Mouse (Mus musculus): ENCODE measurements around the gene Vezt. TPM values are rescaled to one million over a fixed set of nuclear protein-coding genes. Genes with fewer than 3 reads are reported as not detected.

Gene Vezt
- polyA plus RNA-seq, 1 experiment from 2014 or later = 29.3 TPM

GRCm38 (mm10) chr10:93913525-93913924 is 122.1 kb downstream of the Vezt start:
- H3K4me2 ChIP-seq = no peak overlapping the region
- H3K27me3 ChIP-seq (ENCODE audit: insufficient read depth, low read length) = no peaks in the 10 kb centered on the region
- H3K27ac ChIP-seq (ENCODE audit: low read depth) = no peak overlapping the region
- no peaks in the 10 kb centered on the region for H3K9me3 ChIP-seq (ENCODE audit: low read depth, low read length)
- no peaks in the 10 kb centered on the region for H3K4me1 ChIP-seq (ENCODE audit: insufficient read depth)
- no peak for TF ChIP-seq CTCF (IDR thresholded peaks at IDR 0.05; ENCODE audit: low read depth)
- no peak overlapping the region for H3K4me3 ChIP-seq (ENCODE audit: low read depth, low read length)
- DNase-seq (no peak), ATAC-seq (ENCODE audit: insufficient read depth) (no peak)
- WGBS = 78% methylated on average over 5 of the region's 5 CpGs
- no peak overlapping the region for H3K9ac ChIP-seq
- no peaks in the 10 kb centered on the region for H3K36me3 ChIP-seq (ENCODE audit: insufficient read depth)

- Histone ChIP-seq H3K4me3 (ENCODE audit: low read depth, low read length) (no peak overlapping the region), H3K4me1 (ENCODE audit: insufficient read depth) (no peaks in the 10 kb centered on the region), H3K9ac (no peak overlapping the region), H3K27ac (ENCODE audit: low read depth) (no peak overlapping the region), H3K4me2 (no peak overlapping the region), H3K27me3 (ENCODE audit: insufficient read depth, low read length) (no peaks in the 10 kb centered on the region), H3K9me3 (ENCODE audit: low read depth, low read length) (no peaks in the 10 kb centered on the region), H3K36me3 (ENCODE audit: insufficient read depth) (no peaks in the 10 kb centered on the region)
- WGBS = 58% methylated on average over 1 of the region's 1 CpGs
- no peak for TF ChIP-seq CTCF (IDR thresholded peaks at IDR 0.05; ENCODE audit: low read depth)
- DNase-seq (peak; percentile 49), ATAC-seq (ENCODE audit: insufficient read depth) (no peak)
Measured at GRCm38 (mm10) chr10:93912917-93913316, 122.7 kb downstream of the Vezt start.

DNA sequence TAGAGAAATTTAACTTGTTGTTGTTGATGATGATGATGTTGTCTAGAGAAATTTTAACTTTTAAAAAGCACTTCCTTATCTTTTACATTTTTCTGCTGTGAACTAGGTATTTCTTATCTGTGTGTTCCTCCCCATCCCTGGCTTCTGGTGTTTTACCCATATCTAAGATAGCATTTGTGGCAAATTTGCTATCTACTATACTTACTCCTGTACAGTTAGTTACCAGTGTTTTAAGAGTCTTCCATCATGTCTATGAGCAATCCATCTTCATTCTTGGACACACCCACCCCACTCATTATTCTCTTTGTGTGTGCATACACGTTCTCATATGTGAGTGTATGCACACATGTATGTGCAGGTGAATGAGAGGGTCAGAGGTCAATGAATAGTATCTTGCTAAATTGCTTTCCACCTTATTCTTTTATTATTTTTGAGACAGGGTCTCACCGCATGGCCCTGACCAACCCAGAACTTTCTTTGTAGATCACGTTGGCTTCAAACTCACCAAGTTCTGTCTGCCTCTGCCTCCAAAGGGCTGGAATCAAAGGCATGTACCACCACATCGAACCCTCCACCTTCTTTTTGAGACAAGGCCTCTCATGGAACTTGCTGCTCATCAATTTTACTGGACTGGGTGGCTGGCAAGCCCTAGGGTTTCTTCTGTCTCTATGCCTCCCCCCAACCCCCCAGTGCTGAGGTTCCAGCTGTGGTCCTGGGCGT is 123.3 kb downstream of the Vezt start:
- no peak for ATAC-seq (ENCODE audit: insufficient read depth)
- Histone ChIP-seq H3K4me1 (ENCODE audit: insufficient read depth) (no peaks in the 10 kb centered on the region), H3K27ac (ENCODE audit: low read depth) (no peak overlapping the region), H3K9me3 (ENCODE audit: low read depth, low read length) (no peaks in the 10 kb centered on the region), H3K4me2 (no peak overlapping the region), H3K36me3 (ENCODE audit: insufficient read depth) (no peaks in the 10 kb centered on the region), H3K27me3 (ENCODE audit: insufficient read depth, low read length) (no peaks in the 10 kb centered on the region), H3K4me3 (ENCODE audit: low read depth, low read length) (no peak overlapping the region), H3K9ac (no peak overlapping the region)
- TF ChIP-seq CTCF (IDR thresholded peaks at IDR 0.05; ENCODE audit: low read depth) = no peak
- no peak for DNase-seq
- WGBS = 68% methylated on average over 5 of the region's 5 CpGs

- WGBS = 62% methylated on average over 5 of the region's 5 CpGs
- no peak for TF ChIP-seq CTCF (IDR thresholded peaks at IDR 0.05; ENCODE audit: low read depth)
- no peaks in the 10 kb centered on the region for H3K4me1 ChIP-seq (ENCODE audit: insufficient read depth)
- no peaks in the 10 kb centered on the region for H3K27me3 ChIP-seq (ENCODE audit: insufficient read depth, low read length)
- H3K27ac ChIP-seq (ENCODE audit: low read depth) = no peak overlapping the region
- H3K4me3 ChIP-seq (ENCODE audit: low read depth, low read length) = no peak overlapping the region
- H3K4me2 ChIP-seq = no peak overlapping the region
- H3K36me3 ChIP-seq (ENCODE audit: insufficient read depth) = no peaks in the 10 kb centered on the region
- H3K9ac ChIP-seq = no peak overlapping the region
- no peak for ATAC-seq (ENCODE audit: insufficient read depth)
- H3K9me3 ChIP-seq (ENCODE audit: low read depth, low read length) = no peaks in the 10 kb centered on the region
- DNase-seq = no peak
Measured at GRCm38 (mm10) chr10:93911326-93911725, 124.3 kb downstream of the Vezt start.

DNA sequence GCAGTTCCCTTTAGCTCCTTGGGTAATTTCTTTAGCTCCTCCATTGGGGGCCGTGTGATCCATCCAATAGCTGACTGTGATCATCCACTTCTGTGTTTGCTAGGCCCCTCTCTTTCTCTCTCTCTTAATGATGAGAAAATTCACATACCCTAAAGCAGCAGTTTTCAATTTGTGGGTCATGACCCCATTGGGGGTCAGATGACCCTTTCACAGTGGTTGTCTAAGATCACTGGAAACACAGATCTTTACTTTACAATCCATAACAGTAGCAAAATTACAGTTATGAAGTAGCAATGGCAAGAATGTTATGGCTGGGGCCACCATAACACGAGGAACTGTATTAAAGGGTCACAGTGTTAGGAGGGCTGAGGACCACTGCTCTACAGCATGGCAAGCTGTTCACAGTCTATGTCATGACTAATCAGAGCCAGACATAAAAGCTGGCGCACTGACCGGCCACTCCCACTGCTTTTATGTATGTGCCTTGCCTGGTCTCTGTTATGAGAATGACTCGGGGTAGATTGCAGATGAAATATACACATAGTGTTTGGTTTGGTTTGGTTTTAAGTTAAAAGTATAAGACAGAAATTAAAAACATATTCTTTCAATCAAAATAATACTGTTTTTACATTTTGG is 125.7 kb downstream of the Vezt start:
- no peak for DNase-seq
- 66% methylated on average over 5 of the region's 5 CpGs for WGBS
- H3K4me2 ChIP-seq = no peak overlapping the region
- no peak overlapping the region for H3K27ac ChIP-seq (ENCODE audit: low read depth)
- no peaks in the 10 kb centered on the region for H3K36me3 ChIP-seq (ENCODE audit: insufficient read depth)
- H3K9ac ChIP-seq = no peak overlapping the region
- H3K27me3 ChIP-seq (ENCODE audit: insufficient read depth, low read length) = no peaks in the 10 kb centered on the region
- H3K4me1 ChIP-seq (ENCODE audit: insufficient read depth) = no peaks in the 10 kb centered on the region
- H3K4me3 ChIP-seq (ENCODE audit: low read depth, low read length) = no peak overlapping the region
- no peak for ATAC-seq (ENCODE audit: insufficient read depth)
- no peak for TF ChIP-seq CTCF (IDR thresholded peaks at IDR 0.05; ENCODE audit: low read depth)
- H3K9me3 ChIP-seq (ENCODE audit: low read depth, low read length) = no peaks in the 10 kb centered on the region

DNA sequence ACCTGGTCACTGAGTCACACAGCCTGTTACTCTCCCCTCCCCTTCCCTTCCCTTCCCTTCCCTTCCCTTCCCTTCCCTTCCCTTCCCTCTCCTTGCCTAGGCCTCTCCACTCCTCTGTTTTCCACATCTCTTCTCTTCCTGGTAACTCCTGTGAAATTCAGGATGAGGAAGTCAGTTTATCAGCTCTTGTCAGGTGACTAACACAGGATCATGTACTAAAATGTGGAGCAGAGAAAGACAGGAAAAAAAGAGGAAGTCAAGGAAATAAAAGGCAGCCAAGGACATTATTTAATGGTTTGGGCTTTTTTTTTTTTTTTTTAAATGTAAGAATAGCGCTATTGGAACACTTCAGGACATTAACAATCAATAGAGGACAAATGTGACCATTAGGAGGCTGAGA is 126.6 kb downstream of the Vezt start:
- WGBS = 100% methylated on average over 1 of the region's 1 CpGs
- Histone ChIP-seq H3K9me3 (ENCODE audit: low read depth, low read length) (no peaks in the 10 kb centered on the region), H3K27ac (ENCODE audit: low read depth) (no peak overlapping the region), H3K4me1 (ENCODE audit: insufficient read depth) (no peaks in the 10 kb centered on the region), H3K4me3 (ENCODE audit: low read depth, low read length) (no peak overlapping the region), H3K27me3 (ENCODE audit: insufficient read depth, low read length) (no peaks in the 10 kb centered on the region), H3K36me3 (ENCODE audit: insufficient read depth) (no peaks in the 10 kb centered on the region), H3K9ac (no peak overlapping the region), H3K4me2 (no peak overlapping the region)
- no peak for ATAC-seq (ENCODE audit: insufficient read depth)
- no peak for DNase-seq
- no peak for TF ChIP-seq CTCF (IDR thresholded peaks at IDR 0.05; ENCODE audit: low read depth)

- no peak for ATAC-seq (ENCODE audit: insufficient read depth)
- Histone ChIP-seq H3K4me1 (ENCODE audit: insufficient read depth) (no peaks in the 10 kb centered on the region), H3K36me3 (ENCODE audit: insufficient read depth) (no peaks in the 10 kb centered on the region), H3K4me3 (ENCODE audit: low read depth, low read length) (no peak overlapping the region), H3K4me2 (no peak overlapping the region), H3K27me3 (ENCODE audit: insufficient read depth, low read length) (no peaks in the 10 kb centered on the region), H3K27ac (ENCODE audit: low read depth) (no peak overlapping the region), H3K9ac (no peak overlapping the region), H3K9me3 (ENCODE audit: low read depth, low read length) (no peaks in the 10 kb centered on the region)
- 89% methylated on average over 7 of the region's 7 CpGs for WGBS
- TF ChIP-seq CTCF (IDR thresholded peaks at IDR 0.05; ENCODE audit: low read depth) = no peak
- no peak for DNase-seq
Measured at GRCm38 (mm10) chr10:93908540-93908939, 127.1 kb downstream of the Vezt start.
